Mouse (Mus musculus): ENCODE data around the gene Dot1l. TPM values are rescaled to one million over a fixed set of nuclear protein-coding genes. Genes with fewer than 3 reads are reported as not detected.

Dot1l gene
- total RNA-seq (2015; ENCODE audit: low replicate concordance) (10.9 and 15.6 TPM in 2 replicates), total RNA-seq (2017; ENCODE audit: low replicate concordance) (8.0 and 22.9 TPM in 2 replicates)

- peak; percentile 84 for ATAC-seq (replicated peaks; ENCODE audit: low FRiP score, poor library complexity, severe bottlenecking)
Measured at GRCm38 (mm10) chr10:80754594-80755290, at the start of gene Dot1l. Dot1l (plus strand) TSS chr10:80755206.

DNA sequence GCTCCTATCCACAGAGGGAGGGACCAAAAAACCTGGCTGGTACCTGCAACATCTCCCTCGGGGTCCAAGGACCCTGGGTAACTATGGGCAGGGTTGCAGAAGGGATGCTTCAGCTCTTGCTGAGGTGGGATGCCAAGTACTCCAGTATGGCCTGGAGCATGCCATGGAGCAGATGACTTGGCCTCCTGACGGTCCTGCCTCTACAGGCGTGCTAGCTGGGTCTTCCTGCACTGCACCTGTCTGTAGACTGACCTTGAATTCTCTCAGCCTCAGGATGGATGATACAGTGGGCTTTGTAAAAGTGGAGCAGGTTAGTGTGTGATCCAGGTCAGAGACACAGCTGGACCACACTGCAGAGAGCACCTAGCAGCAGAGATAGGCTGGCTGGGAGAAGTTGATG, 49.5 kb upstream of the Dot1l start:
- no peak for ATAC-seq (replicated peaks; ENCODE audit: low FRiP score, poor library complexity, severe bottlenecking)

GRCm38 (mm10) chr10:80710834-80711233, 44.2 kb upstream of the Dot1l start:
- no peak for ATAC-seq (replicated peaks; ENCODE audit: low FRiP score, poor library complexity, severe bottlenecking)

GRCm38 (mm10) chr10:80717281-80717680, 37.7 kb upstream of the Dot1l start:
- no peak for ATAC-seq (replicated peaks; ENCODE audit: low FRiP score, poor library complexity, severe bottlenecking)

DNA sequence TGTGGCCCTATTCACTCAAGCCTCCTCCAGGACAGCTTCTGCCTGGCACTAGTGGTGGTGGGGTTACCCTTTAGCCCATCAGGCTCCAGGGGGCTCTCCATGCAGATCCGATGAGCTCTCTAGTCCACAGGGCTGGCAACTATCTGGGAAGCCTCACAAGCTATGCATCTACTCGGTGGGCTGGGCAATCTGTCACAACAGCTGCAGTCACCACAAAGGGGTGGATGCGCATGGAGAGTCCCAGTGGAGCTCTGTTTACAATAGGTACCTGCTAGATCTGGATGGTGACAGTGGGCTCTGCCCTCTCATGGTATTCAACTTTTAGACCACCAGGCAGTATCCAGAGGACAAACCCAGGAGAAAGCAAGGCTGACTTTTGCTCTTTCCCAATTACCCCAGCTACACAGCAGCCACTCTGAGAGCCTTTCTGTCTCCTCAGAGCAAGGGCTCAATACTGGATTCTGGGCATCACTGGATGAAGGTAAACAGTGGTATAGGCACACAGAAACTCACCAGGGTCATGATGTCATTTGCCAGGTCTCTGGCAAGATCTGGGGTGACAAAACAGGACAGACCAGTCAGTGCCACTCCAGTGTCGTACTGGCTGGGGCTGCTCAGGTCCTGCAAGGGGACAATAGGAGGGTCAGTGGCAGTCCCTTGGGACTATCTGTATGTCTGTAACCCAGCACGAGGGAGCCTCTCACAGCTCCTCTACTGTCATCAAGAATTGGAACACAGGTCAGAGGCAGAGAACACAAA, 27.5 kb upstream of the Dot1l start:
- no peak for ATAC-seq (replicated peaks; ENCODE audit: low FRiP score, poor library complexity, severe bottlenecking)

DNA sequence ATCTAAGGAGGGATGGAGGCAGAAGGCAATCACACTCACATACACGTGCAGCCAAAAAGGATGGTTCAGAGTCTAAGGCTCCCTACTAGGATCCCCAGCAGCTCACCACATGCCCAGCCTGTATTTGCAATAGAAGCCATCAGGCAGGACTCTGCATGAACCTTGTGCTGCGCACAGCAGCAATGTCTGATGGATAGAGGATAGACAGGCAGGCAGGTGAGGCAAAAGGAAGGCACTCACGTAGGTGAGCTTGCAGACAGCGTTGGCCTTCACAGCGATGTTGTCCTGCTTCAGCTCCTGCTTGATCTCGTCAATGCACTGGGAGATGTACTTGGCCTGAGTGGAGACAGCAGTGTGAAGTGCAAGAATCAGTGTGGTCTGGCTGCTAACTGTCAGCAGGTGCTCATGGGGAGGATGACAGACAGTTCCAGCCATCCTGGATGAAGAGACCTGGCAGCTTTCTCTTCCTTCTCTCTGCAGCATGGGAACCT, 22.4 kb upstream of the Dot1l start:
- no peak for ATAC-seq (replicated peaks; ENCODE audit: low FRiP score, poor library complexity, severe bottlenecking)

DNA sequence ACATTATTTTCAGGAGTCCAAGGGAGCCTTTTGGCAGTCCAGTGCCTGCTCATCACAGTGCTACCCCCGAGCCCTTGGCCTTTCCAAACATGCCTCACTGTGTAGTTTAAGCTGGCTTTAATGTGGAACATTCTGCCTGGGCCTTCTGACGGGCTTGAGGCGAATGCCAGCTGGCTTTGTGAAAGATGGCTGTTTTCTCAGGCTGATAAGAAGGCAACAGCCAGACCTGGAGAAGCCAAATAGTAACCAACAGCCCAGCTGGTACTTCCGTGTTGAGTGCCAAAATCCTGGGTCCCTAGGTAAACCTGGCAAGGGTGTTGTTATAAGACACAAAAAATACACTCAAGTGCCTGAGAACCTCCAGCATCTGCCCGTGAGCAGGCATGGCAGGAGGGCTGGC, 18.3 kb upstream of the Dot1l start:
- no peak for ATAC-seq (replicated peaks; ENCODE audit: low FRiP score, poor library complexity, severe bottlenecking)

GRCm38 (mm10) chr10:80738657-80739056, 16.3 kb upstream of the Dot1l start:
- ATAC-seq (replicated peaks; ENCODE audit: low FRiP score, poor library complexity, severe bottlenecking): no peak

- ATAC-seq (replicated peaks; ENCODE audit: low FRiP score, poor library complexity, severe bottlenecking): 0 out of 2 replicates have a peak, but pooled peaks have one; percentile 6
Measured at GRCm38 (mm10) chr10:80741146-80741545, 13.9 kb upstream of the Dot1l start.

- peak; percentile 3; the same call in 1 of the 2 replicates for ATAC-seq (replicated peaks; ENCODE audit: low FRiP score, poor library complexity, severe bottlenecking)
Measured at GRCm38 (mm10) chr10:80741634-80742179, 13.3 kb upstream of the Dot1l start.

DNA sequence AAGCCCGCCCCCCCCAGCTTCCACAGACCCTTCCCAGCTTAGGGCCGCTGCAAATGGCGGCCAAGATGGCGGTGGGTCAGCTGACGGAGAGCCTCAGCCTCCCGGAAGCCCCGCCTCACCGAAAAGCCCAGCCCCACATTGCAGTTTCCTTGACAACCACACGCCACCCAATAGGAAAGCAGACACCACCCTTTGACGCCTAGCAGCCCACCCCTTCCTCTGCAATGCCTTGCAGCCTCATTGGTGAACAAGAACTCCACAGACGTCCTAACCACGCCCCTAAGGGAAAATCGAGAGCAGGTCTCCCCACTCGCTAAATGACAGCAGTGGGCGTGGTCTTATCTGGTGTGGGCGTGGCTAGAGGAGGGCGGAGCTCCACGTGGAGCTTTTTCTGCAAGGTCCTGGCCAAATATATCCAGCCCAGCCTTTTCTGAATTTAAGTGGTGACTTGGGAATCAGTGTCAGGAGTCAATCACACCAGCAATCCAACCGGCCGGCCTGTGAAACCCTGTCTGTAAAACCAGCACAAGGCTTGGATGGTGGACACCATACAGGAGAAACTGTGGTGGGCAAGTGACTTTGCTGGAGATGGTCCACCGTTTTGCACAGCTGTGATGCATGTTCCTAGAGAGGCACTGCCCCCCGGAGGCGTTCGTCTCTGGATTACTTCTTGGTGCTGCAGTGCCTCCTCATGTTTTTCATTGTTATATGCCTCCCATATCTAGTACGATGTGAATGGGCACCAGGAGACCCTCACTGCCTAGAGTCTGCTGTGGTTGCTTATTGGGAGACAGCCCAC, 12.6 kb upstream of the Dot1l start, which contains the start of gene Ap3d1:
Ap3d1 (minus strand) TSS at position 85 of the 799 bp plus-strand sequence.
- peak; percentile 94 for ATAC-seq (replicated peaks; ENCODE audit: low FRiP score, poor library complexity, severe bottlenecking)

- ATAC-seq (replicated peaks; ENCODE audit: low FRiP score, poor library complexity, severe bottlenecking): peak; percentile 66
Measured at GRCm38 (mm10) chr10:80744262-80744661, 10.7 kb upstream of the Dot1l start.

GRCm38 (mm10) chr10:80747410-80747809, 7.6 kb upstream of the Dot1l start:
- ATAC-seq (replicated peaks; ENCODE audit: low FRiP score, poor library complexity, severe bottlenecking): peak; percentile 75

GRCm38 (mm10) chr10:80748609-80749008, 6.4 kb upstream of the Dot1l start:
- no peak for ATAC-seq (replicated peaks; ENCODE audit: low FRiP score, poor library complexity, severe bottlenecking)

GRCm38 (mm10) chr10:80751188-80751832, 3.7 kb upstream of the Dot1l start:
- ATAC-seq (replicated peaks; ENCODE audit: low FRiP score, poor library complexity, severe bottlenecking): no peak

GRCm38 (mm10) chr10:80752079-80752625, 2.9 kb upstream of the Dot1l start:
- ATAC-seq (replicated peaks; ENCODE audit: low FRiP score, poor library complexity, severe bottlenecking): 0 out of 2 replicates have a peak, but pooled peaks have one; percentile 12

DNA sequence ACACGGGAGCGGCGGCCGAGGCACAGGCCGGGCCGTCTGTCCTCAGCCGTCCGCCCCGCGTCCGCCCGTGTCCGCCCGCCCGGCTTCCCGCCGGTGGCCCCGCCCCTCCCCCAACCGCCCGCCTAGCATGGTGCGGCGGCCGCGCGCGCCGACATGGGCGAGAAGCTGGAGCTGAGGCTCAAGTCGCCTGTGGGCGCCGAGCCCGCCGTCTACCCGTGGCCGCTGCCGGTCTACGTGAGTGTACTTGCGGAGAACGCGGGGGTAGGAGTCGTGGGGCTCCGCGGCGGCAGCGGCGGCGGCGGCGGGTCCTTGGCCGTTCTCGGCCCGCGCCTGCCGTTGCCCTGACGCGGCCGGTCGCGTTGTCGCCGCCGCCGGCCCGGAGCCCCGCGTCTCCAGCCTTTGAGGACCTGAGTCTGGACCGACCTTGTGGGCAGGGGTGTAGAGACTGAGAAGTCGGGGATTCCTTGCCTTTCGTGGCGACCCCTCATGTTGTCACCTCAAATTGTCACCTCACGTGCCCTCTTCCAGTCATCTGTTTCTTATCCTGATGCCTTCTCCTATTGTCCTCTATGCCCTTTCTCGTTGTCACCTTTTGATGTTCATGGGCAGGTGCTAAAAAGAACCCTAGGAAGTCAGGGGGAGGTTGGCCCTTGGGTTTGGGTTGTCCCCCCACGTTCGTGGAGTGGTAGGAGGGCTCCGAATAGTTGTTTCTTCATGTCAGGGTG, 447 bp downstream of the Dot1l start:
- ATAC-seq (replicated peaks; ENCODE audit: low FRiP score, poor library complexity, severe bottlenecking): peak; percentile 20

- ATAC-seq (replicated peaks; ENCODE audit: low FRiP score, poor library complexity, severe bottlenecking): 0 out of 2 replicates have a peak, but pooled peaks have one; percentile 9
Measured at GRCm38 (mm10) chr10:80756099-80756498, 1.1 kb downstream of the Dot1l start.

All from erythroblast, adult 5-6 weeks (primary cell).